Mouse (Mus musculus) heart, postnatal 0 days (tissue): ENCODE measurements around the gene Map2k5.

Source experiments
- CTCF ChIP-seq: IDR thresholded peaks from 2 replicates; pipeline ENCODE4 v1.5.1; 2016; ENCODE audit warnings: antibody characterized with exemption, control low read depth, low read depth
- EP300 ChIP-seq: IDR thresholded peaks from 2 replicates; pipeline ENCODE4 v1.6.1; 2016; ENCODE audit warnings: antibody characterized with exemption, low read depth

GRCm38 (mm10) chr9:63350030-63350429, 27.7 kb downstream of the Map2k5 start:
- TF ChIP-seq EP300 = no peak
- no peak for TF ChIP-seq CTCF
